Mouse (Mus musculus) small intestine, adult 2 months (tissue): ENCODE measurements around the gene Fasl. TPM values are rescaled to one million over a fixed set of nuclear protein-coding genes. Genes with fewer than 3 reads are reported as not detected.

Experiments
- H3K27ac ChIP-seq: fragments of 200-500 bp; 2 replicates; pipeline ENCODE4 v1.5.1; 2012; ENCODE audit warnings: low read depth, low read length, control low read depth, inconsistent platforms; ENCODE audit not compliant: insufficient read depth
- H3K27me3 ChIP-seq: fragments of 200-500 bp; 2 replicates; pipeline ENCODE4 v1.6.1; 2012; ENCODE audit warnings: mild to moderate bottlenecking, moderate library complexity, low read length, inconsistent platforms; ENCODE audit not compliant: control insufficient read depth, insufficient read depth
- H3K36me3 ChIP-seq: fragments of 200-500 bp; 2 replicates; pipeline ENCODE4 v1.6.1; 2012; ENCODE audit warnings: mild to moderate bottlenecking, low read length, control low read depth, inconsistent platforms; ENCODE audit not compliant: control insufficient read depth, insufficient read depth
- H3K4me1 ChIP-seq: fragments of 200-500 bp; 2 replicates; pipeline ENCODE4 v1.6.1; 2012; ENCODE audit warnings: low read length, inconsistent platforms, mixed read lengths; ENCODE audit not compliant: control insufficient read depth, insufficient read depth, insufficient read length
- H3K4me3 ChIP-seq: fragments of 200-500 bp; 2 replicates; pipeline ENCODE4 v1.5.1; 2012; ENCODE audit warnings: low read depth, mild to moderate bottlenecking, control low read depth, inconsistent platforms, low read length, moderate library complexity
- CTCF ChIP-seq: fragments of 200-500 bp; IDR thresholded peaks from 2 replicates; pipeline ENCODE4 v1.5.1; 2012; ENCODE audit warnings: low read depth, mild to moderate bottlenecking, control low read depth, inconsistent platforms, low read length, moderate library complexity, mixed read lengths; ENCODE audit not compliant: insufficient replicate concordance, insufficient read length; ENCODE audit errors: extremely low read depth
- POLR2A ChIP-seq: fragments of 200-500 bp; IDR thresholded peaks from 2 replicates; pipeline ENCODE4 v1.6.1; 2012; ENCODE audit warnings: low read depth, mild to moderate bottlenecking, control low read depth, inconsistent platforms, low read length, moderate library complexity
- WGBS: fragments of 180-500 bp; shearing (Covaris S2); methylation state at CpG from one replicate; pipeline ENCODE4 v1.1.7; 2018; 5-methylcytosine and 5-hydroxymethylcytosine counted together
- polyA plus RNA-seq: library from polyadenylated mRNA; depleted of rRNA; stranded (reverse); fragments of >200 nt; gene quantifications from 2 replicates; pipeline ENCODE4 v1.2.3, GENCODE M21; 2012

Gene Fasl
- polyA plus RNA-seq, 1 experiment = 0.33 TPM

DNA sequence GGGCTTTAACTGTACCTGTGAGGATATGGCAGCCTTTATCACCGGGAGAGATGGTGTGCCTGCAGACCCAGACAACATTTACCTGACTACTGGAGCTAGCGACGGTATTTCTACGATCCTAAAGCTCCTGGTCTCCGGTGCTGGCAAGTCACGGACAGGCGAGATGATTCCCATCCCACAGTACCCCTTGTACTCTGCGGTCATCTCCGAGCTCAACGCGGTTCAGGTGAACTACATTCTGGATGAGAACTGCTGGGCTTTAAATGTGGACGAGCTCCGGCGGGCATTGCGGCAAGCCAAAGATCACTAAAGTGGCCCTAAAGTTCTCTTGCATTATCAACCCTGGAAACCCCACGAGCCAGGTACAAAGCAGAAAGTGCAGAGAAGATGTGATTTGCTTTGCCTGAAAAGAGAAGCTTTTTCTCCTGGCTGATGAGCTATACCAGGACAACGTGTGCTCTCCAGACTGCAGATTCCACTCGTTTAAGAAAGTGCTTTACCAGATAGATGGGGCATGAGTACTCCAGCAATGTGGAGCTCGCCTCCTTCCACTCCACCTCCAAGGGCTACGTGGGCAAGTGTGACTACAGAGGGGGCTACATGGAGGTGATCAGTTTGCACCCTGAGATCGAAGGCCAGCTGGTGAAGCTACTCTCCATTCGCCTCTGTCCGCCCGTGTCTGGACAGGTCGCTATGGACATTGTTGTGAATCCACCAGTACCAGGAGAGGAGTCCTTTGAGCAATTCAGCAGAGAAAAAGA is 41.6 kb downstream of the Fasl start:
- Histone ChIP-seq H3K27me3 (no peaks in the 10 kb centered on the region), H3K36me3 (no peaks in the 10 kb centered on the region), H3K4me3 (no peak overlapping the region), H3K27ac (no peak overlapping the region), H3K4me1 (peaks cover 10% of the 10 kb centered on the region; the same call in 1 of the 2 replicates)
- no peak for TF ChIP-seq CTCF
- no peak for TF ChIP-seq POLR2A
- 78% methylated on average over 25 of the region's 25 CpGs for WGBS

DNA sequence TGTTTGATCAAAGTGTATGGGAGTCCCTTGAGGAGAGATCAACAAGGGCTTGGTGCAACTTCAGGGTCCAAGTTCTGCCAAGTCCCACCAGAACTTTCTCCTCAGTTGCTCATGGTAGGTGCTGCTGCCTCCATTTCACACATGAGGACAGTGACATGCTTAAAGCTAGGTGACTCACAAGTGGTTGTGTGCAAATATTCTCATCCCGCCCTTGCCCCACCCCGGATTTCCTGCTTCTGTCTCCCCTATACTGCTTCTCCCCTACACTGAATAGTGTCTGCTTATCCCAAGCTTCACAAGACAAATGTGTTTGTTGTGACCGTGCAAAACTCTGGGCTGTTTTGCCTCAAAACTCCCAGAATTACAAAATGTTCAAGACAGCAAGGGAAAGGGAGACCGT is 43.4 kb downstream of the Fasl start:
- Histone ChIP-seq H3K4me1 (no peaks in the 10 kb centered on the region), H3K36me3 (no peaks in the 10 kb centered on the region), H3K27ac (no peak overlapping the region), H3K27me3 (no peaks in the 10 kb centered on the region), H3K4me3 (no peak overlapping the region)
- WGBS = 70% methylated on average over 4 of the region's 4 CpGs
- no peak for TF ChIP-seq CTCF
- TF ChIP-seq POLR2A = no peak

DNA sequence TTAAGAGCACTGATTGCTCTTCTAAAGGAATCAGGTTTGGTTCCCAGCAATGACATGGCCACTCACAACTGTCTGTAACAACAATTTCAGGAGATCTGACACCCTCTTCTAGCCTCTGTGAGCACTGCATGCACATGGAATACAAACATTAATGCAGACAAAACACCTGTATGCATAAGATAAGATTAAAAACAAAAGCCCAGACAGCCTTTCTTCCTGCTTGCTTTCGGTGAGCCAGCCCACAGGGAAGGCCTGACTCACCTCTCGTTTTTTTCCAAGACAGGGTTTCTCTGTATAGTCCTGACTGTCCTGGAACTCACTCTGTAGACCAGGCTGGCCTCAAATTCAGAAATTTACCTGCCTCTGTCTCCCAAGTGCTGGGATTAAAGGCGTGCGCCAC is 44.1 kb downstream of the Fasl start:
- Histone ChIP-seq H3K4me3 (no peak overlapping the region), H3K27ac (no peak overlapping the region), H3K36me3 (no peaks in the 10 kb centered on the region), H3K27me3 (no peaks in the 10 kb centered on the region), H3K4me1 (no peaks in the 10 kb centered on the region)
- 56% methylated on average over 4 of the region's 4 CpGs for WGBS
- TF ChIP-seq CTCF (no peak), POLR2A (no peak)

DNA sequence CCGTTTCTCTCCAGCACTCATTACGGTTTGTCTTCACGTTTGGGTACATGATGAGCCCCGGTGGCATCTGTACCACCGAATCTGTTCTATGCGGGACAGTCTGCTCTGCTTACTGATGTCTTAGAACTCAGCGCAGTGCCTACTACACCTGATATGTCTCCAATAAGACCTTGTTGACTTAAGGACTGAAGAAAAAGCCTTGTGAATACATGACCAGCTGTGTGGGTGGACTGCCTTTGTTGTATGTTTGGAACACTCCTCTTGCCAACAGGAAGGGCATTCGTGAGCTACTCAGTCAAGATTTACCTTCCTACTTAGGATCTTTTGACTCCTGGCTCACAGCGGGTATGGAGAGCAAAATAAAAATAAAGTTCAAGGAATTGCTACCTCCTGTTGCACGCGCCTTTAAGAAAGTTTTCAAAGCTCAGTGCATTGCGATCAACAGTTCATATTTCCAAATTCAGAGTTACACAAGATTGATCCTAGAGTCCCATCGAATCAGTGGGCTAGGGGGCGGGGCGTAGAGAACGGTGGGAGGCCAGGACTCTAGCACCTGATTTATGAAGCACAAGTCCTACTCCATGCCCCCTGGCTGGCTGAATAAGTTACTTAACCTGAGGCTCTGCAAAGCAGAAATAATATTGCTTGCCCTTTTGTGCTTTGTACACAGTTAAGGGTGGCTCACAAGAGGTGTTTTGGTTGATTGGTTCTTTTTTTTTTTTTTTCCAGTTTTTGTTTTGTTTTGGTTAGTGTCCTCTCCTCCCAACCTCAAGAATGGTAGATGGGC is 45.6 kb downstream of the Fasl start:
- Histone ChIP-seq H3K36me3 (no peaks in the 10 kb centered on the region), H3K27ac (no peak overlapping the region), H3K4me3 (no peak overlapping the region), H3K4me1 (no peaks in the 10 kb centered on the region), H3K27me3 (no peaks in the 10 kb centered on the region)
- WGBS = 78% methylated on average over 16 of the region's 16 CpGs
- no peak for TF ChIP-seq CTCF

DNA sequence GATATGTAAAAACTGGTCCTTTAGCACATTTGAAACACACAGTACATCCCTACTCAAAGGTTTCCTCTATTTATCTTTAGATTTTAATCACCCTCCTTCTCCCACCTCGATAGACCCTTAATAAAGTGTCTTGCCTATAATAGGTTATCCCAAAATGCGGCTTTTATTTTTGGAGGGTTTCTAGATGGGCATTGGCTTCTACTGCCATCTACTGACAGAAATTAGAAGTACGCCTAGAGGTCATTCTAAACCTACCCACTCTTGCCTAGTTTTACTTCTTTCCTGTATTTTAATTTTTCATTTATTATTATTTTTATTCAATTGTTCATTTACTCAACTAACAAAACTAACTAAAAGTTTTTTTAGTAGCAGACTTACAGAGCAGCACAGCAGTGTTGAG is 51.4 kb downstream of the Fasl start:
- H3K27ac ChIP-seq = no peak overlapping the region
- H3K4me3 ChIP-seq = no peak overlapping the region
- no peaks in the 10 kb centered on the region for H3K4me1 ChIP-seq
- TF ChIP-seq CTCF (no peak), POLR2A (no peak)
- WGBS = 4% methylated on average over 3 of the region's 3 CpGs
- no peaks in the 10 kb centered on the region for H3K36me3 ChIP-seq
- no peaks in the 10 kb centered on the region for H3K27me3 ChIP-seq

DNA sequence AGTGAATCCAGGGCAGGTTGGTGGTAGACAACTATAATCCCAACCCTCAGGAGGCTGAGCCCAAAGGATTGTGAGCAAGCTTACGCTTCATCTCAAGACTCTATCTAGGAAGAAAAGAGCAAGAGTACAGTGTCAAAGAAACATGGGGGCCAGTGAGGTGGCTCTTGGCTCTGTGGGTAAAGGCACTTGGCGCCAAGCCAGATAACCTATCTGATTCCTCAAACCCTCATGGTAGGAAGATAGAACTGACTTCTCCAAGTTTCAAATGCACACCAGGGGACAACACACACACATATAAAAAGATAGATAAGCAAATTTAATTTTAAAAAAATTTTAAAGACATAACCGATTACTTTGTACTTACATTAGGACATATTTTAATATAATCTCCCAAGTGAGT is 52.0 kb downstream of the Fasl start:
- no peaks in the 10 kb centered on the region for H3K4me1 ChIP-seq
- H3K4me3 ChIP-seq = no peak overlapping the region
- H3K36me3 ChIP-seq = no peaks in the 10 kb centered on the region
- 76% methylated on average over 3 of the region's 3 CpGs for WGBS
- H3K27me3 ChIP-seq = no peaks in the 10 kb centered on the region
- TF ChIP-seq POLR2A (no peak), CTCF (no peak)
- no peak overlapping the region for H3K27ac ChIP-seq

DNA sequence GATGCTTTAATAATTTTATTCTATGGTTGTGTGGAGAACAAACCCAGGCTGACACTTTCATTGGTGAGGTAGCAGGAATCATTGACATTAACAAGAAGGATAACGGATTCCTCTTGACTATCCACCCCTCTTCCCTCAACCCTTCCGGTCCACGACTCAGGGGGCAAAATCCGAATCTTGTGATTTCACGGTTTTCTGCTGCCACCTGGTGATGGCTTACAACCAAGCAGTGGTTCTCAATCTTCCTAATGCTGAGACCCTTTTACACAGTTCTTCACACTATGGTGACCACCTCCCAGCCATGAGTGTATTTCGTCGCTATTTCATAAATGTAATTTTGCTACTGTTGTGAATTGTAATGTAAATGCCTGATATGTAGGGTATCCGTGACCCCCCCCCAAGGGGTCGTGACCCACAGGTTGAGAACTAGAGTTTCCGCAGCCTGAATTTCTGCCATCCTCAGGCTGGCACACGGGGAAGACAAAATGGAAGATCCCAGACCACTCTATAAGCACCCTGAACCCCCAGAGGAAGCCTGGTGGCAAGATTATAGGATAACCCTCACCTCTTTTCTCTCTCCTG is 52.7 kb downstream of the Fasl start:
- Histone ChIP-seq H3K4me1 (no peaks in the 10 kb centered on the region), H3K27ac (0 out of 2 replicates have a peak overlapping the region, but pooled peaks have one; percentile 36), H3K36me3 (no peaks in the 10 kb centered on the region), H3K4me3 (no peak overlapping the region), H3K27me3 (no peaks in the 10 kb centered on the region)
- 48% methylated on average over 11 of the region's 11 CpGs for WGBS
- TF ChIP-seq POLR2A (no peak), CTCF (peak; percentile 29; the same call in 1 of the 2 replicates)
